Mouse (Mus musculus): ENCODE results near the gene Sorcs3. TPM values are rescaled to one million over a fixed set of nuclear protein-coding genes. Genes with fewer than 3 reads are reported as not detected.
A peak's percentile ranks its signal among the peaks of the same experiment; 100 is the strongest.

The Sorcs3 gene
- polyA plus RNA-seq, 1 experiment from 2014 or later: 0.08 TPM

DNA sequence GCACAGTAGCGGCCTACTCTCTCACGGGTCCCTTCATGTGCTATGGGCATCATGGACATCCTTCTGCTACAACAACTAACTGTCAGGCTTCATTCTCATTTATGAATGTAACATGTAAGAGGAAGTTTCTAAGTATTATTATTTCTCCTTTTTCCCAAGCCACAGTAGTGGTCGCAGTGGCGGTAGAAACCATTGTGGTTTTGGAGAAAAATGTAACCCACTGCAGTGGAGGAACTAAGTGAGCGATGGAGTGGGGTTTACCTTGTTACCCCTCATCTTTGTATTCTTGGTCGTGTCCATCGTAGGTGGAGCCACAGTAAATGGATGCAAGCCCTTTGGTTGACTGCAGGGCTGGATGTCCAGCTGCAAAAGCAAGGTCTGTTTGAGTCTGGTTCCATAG is 318.0 kb downstream of the Sorcs3 start:
- Histone ChIP-seq H3K4me1 (ENCODE audit: insufficient read depth) (no peaks in the 10 kb centered on the region), H3K9ac (no peak overlapping the region), H3K4me3 (ENCODE audit: low read depth, low read length) (no peak overlapping the region), H3K27me3 (ENCODE audit: insufficient read depth, low read length) (no peaks in the 10 kb centered on the region), H3K4me2 (no peak overlapping the region), H3K36me3 (ENCODE audit: insufficient read depth) (no peaks in the 10 kb centered on the region), H3K9me3 (ENCODE audit: low read depth, low read length) (no peaks in the 10 kb centered on the region), H3K27ac (ENCODE audit: low read depth) (no peak overlapping the region)
- no peak for DNase-seq
- no peak for ATAC-seq (ENCODE audit: insufficient read depth)
- WGBS: 92% methylated on average over 7 of the region's 7 CpGs
- no peak for TF ChIP-seq CTCF (IDR thresholded peaks at IDR 0.05; ENCODE audit: low read depth)

DNA sequence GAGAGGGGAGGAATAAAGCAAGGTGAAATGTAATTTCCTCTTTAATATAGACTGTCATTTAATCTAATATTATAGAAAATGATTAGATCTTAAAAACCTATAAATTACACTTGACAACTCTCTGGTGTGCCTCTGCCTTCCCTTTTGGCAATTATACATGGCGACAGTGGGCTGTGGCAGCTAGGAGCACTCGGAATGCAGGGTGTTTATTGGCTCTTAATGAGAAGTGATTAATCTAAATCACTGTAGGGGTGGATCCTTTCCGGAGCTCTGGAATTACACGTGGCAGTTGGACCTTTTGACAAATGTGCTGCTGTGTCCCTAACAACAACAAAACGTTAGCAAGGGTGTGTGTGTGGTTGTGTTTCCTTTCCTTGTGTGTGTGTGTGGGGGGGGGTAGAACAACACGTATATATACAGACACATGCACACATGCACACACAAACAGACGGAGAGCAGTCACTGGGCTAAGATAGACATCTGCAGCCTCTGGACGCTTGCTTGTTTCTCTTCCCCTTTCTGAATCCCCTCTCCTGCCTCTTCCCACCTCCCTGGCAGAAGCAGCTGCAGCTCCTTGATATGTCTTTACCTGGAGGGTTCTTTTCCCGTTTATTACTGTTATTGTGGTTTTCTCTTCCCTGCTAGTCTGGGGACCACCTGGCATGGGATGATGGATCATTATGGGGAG is 318.8 kb downstream of the Sorcs3 start:
- Histone ChIP-seq H3K27me3 (ENCODE audit: insufficient read depth, low read length) (no peaks in the 10 kb centered on the region), H3K9ac (no peak overlapping the region), H3K9me3 (ENCODE audit: low read depth, low read length) (no peaks in the 10 kb centered on the region), H3K27ac (ENCODE audit: low read depth) (no peak overlapping the region), H3K4me3 (ENCODE audit: low read depth, low read length) (no peak overlapping the region), H3K4me1 (ENCODE audit: insufficient read depth) (no peaks in the 10 kb centered on the region), H3K36me3 (ENCODE audit: insufficient read depth) (no peaks in the 10 kb centered on the region), H3K4me2 (no peak overlapping the region)
- ATAC-seq (ENCODE audit: insufficient read depth): no peak
- no peak for TF ChIP-seq CTCF (IDR thresholded peaks at IDR 0.05; ENCODE audit: low read depth)
- 25% methylated on average over 9 of the region's 9 CpGs for WGBS
- no peak for DNase-seq

DNA sequence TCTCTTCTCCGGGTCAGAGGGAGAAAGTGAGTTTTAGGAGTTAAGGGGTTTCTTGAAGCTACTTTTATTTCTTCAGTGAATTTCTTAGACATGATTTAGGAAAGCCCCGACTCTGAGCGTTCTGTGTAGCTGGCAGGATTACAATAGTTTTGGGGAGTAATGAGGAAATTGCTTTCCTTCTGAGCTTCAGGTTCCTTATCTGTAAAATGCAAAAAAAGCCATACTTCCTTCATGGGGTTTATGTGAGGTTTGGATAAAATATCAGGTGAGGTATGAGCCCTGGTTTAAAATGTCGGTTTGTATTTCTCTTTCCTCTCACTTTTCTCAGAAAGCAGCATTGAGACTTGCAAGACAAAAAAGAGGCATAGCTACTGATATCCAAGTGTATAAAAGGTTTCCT is 327.8 kb downstream of the Sorcs3 start:
- Histone ChIP-seq H3K4me2 (no peak overlapping the region), H3K4me1 (ENCODE audit: insufficient read depth) (no peaks in the 10 kb centered on the region), H3K9me3 (ENCODE audit: low read depth, low read length) (no peaks in the 10 kb centered on the region), H3K4me3 (ENCODE audit: low read depth, low read length) (no peak overlapping the region), H3K36me3 (ENCODE audit: insufficient read depth) (no peaks in the 10 kb centered on the region), H3K27me3 (ENCODE audit: insufficient read depth, low read length) (no peaks in the 10 kb centered on the region), H3K27ac (ENCODE audit: low read depth) (no peak overlapping the region), H3K9ac (no peak overlapping the region)
- no peak for TF ChIP-seq CTCF (IDR thresholded peaks at IDR 0.05; ENCODE audit: low read depth)
- DNase-seq: no peak
- ATAC-seq (ENCODE audit: insufficient read depth): no peak
- WGBS: 71% methylated on average over 4 of the region's 4 CpGs

DNA sequence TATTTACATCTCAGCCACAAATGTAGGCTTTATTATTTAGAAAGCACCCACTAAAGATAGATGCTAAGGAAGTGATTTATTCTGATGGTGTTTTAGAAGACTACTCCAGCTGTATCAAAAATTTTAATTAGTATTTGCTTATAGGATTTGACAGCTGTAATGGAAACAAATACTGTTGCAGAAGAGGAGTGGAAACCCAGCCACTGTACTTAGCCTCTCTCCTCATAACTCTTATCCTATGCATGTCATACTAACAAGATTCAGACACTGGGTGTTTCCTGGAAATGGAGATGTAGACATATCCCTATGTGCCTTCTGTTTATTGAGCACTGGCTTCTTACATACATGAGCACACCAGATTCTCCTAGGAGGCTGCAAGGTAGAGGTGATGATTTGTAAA is 338.5 kb downstream of the Sorcs3 start:
- Histone ChIP-seq H3K4me2 (no peak overlapping the region), H3K4me1 (ENCODE audit: insufficient read depth) (no peaks in the 10 kb centered on the region), H3K36me3 (ENCODE audit: insufficient read depth) (no peaks in the 10 kb centered on the region), H3K27me3 (ENCODE audit: insufficient read depth, low read length) (no peaks in the 10 kb centered on the region), H3K9ac (no peak overlapping the region), H3K27ac (ENCODE audit: low read depth) (no peak overlapping the region), H3K9me3 (ENCODE audit: low read depth, low read length) (no peaks in the 10 kb centered on the region; the same call in 1 of the 2 replicates), H3K4me3 (ENCODE audit: low read depth, low read length) (no peak overlapping the region)
- ATAC-seq (ENCODE audit: insufficient read depth): peak; percentile 62; the same call in 1 of the 2 replicates
- peak; percentile 59 for DNase-seq
- TF ChIP-seq CTCF (IDR thresholded peaks at IDR 0.05; ENCODE audit: low read depth): no peak

DNA sequence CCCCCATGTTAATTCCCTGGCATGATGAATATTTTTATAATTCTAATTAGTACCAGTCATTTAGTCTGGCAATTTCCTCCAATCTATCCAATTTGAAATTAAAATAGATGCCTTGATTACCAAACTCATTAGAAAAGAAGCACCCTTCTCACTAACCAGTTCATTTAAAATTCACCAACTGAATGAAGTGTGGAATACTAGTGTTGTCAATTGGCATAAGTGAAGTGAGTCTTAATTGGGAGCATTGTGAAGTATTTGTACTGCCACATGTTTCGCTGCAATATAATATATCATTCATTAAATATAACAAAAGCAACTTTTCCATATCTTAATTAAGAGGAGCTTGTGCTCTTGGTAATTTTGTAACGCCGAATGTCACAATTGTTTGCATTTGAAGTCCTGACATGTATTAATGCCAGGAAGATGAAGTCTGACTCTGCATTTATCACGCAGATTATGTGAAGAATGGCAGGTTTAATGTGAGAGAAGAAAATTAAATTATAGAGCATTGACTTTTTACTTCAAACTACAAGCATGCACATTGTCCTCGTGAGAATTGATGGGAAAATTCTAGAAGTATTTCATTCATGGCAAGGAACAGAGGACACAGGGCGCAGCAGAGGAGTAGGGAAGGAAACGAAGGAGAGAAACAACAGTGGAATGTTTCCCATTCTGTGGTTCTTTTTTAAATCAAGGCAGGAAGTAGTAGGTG is 339.8 kb downstream of the Sorcs3 start:
- ATAC-seq (ENCODE audit: insufficient read depth) (no peak), DNase-seq (no peak)
- no peak for TF ChIP-seq CTCF (IDR thresholded peaks at IDR 0.05; ENCODE audit: low read depth)
- Histone ChIP-seq H3K36me3 (ENCODE audit: insufficient read depth) (no peaks in the 10 kb centered on the region), H3K9me3 (ENCODE audit: low read depth, low read length) (no peaks in the 10 kb centered on the region; the same call in 1 of the 2 replicates), H3K9ac (no peak overlapping the region), H3K4me1 (ENCODE audit: insufficient read depth) (no peaks in the 10 kb centered on the region), H3K27ac (ENCODE audit: low read depth) (no peak overlapping the region), H3K4me2 (no peak overlapping the region), H3K4me3 (ENCODE audit: low read depth, low read length) (no peak overlapping the region), H3K27me3 (ENCODE audit: insufficient read depth, low read length) (no peaks in the 10 kb centered on the region)
- 81% methylated on average over 7 of the region's 7 CpGs for WGBS

DNA sequence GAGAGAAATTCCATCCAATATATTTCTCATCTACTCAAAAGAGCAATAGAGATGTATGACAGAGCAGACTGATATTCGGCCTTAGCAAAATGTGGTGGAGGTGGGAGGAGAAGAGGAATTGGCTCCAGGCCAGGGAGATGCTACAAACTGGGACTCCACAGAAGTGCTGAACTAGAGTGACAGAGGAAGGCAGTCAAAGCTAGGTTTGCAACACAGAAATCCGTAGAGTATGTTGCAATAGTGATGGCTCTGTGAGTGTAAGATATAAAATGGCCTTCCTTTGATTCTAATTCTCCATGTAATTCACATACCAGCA is 340.3 kb downstream of the Sorcs3 start:
- ATAC-seq (ENCODE audit: insufficient read depth): no peak
- no peak overlapping the region for H3K4me2 ChIP-seq
- WGBS: 39% methylated on average over 2 of the region's 2 CpGs

DNA sequence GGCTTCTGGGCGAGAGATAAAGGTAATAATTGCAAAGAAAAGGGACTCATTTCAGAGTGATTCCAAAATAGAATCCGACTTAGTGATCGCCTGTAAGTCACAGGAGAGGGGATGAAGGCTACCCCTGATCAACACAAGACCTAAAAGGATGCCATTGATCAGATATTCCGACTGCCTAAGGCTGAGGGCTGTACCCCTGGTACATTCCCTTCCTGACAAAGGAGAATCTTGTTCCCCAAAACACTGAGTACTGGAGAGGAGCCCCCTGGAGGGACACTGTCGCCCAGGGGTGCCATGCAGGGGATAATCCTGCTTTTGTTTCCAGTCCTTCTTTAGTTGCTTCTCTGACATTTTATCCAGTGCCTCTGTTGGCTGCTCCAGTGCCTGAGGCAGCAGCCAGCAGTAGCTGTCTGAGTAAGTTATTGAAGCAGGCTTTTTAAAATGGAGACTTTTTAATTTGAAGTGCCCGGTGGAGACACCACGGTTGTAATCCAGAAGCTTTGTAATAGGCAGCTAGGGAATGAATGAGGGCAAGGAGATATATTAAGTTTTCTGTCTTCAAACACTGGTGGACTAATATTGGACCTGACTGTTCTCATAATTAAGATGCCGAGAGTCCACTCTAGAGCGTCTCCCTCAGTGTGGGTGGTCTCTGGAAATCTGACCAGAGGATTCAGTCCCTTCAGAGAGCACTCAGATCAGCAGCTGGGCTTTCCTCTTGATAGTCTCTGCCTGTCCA is 342.5 kb downstream of the Sorcs3 start:
- WGBS: 48% methylated on average over 9 of the region's 9 CpGs
- no peak for ATAC-seq (ENCODE audit: insufficient read depth)
- H3K4me1 ChIP-seq (ENCODE audit: insufficient read depth): no peaks in the 10 kb centered on the region
- no peak overlapping the region for H3K9ac ChIP-seq
- no peaks in the 10 kb centered on the region; the same call in 1 of the 2 replicates for H3K9me3 ChIP-seq (ENCODE audit: low read depth, low read length)
- H3K27ac ChIP-seq (ENCODE audit: low read depth): no peak overlapping the region
- H3K4me3 ChIP-seq (ENCODE audit: low read depth, low read length): no peak overlapping the region
- no peak for DNase-seq
- no peak for TF ChIP-seq CTCF (IDR thresholded peaks at IDR 0.05; ENCODE audit: low read depth)
- no peaks in the 10 kb centered on the region for H3K27me3 ChIP-seq (ENCODE audit: insufficient read depth, low read length)
- H3K36me3 ChIP-seq (ENCODE audit: insufficient read depth): no peaks in the 10 kb centered on the region
- H3K4me2 ChIP-seq: no peak overlapping the region

More for the DNA sequence above, 340.3 kb downstream of the Sorcs3 start:
- H3K36me3 ChIP-seq (ENCODE audit: insufficient read depth): no peaks in the 10 kb centered on the region
- H3K27ac ChIP-seq (ENCODE audit: low read depth): no peak overlapping the region
- no peak overlapping the region for H3K9ac ChIP-seq
- H3K27me3 ChIP-seq (ENCODE audit: insufficient read depth, low read length): no peaks in the 10 kb centered on the region
- peak; percentile 42 for DNase-seq
- TF ChIP-seq CTCF (IDR thresholded peaks at IDR 0.05; ENCODE audit: low read depth): no peak
- no peak overlapping the region for H3K4me3 ChIP-seq (ENCODE audit: low read depth, low read length)
- no peaks in the 10 kb centered on the region; the same call in 1 of the 2 replicates for H3K9me3 ChIP-seq (ENCODE audit: low read depth, low read length)
- no peaks in the 10 kb centered on the region for H3K4me1 ChIP-seq (ENCODE audit: insufficient read depth)
